Mouse (Mus musculus): Measurements from ENCODE around the gene Xpnpep3.

DNA sequence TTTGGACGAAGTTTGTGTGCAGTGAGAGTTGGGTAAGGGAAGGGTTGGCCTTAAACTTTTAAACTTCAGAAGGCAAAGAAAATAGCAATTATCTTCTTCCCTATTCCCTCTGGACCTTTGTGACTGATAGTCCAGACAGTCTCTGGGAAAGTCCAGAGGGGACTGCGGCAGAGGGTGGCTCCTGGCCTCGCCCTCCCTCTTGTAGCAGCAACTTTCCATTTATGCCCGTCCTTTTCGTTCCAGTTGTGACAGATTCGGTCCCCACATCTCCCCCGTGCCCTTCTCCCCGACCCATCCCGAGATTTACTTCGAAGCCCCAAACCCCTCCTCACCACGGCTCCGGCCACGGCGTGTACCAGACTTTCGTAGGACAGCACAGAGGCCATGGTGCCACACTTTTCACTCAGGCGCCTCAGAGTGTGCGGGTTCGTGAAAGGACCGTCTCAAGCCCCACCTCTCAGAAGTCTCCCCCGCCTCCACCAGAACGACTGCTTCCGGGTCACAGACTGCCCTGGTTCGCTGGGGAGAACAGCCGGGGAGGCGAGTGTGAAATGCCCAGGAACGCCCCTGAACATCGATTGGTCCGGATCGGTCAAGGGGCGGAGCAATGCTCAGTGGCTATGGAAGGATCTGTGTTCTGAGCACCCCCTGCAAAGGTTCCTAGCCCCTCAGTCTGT, 39.5 kb upstream of the Xpnpep3 start, which contains the start of gene Slc25a17:
- peak; percentile 90 for TF ChIP-seq POLR2A (IDR thresholded peaks at IDR 0.05; ENCODE audit: insufficient read length, low read depth)
- TF ChIP-seq E2F4 (IDR thresholded peaks at IDR 0.05; ENCODE audit: insufficient read depth) = no peak
- no peak for TF ChIP-seq USF1 (IDR thresholded peaks at IDR 0.05; ENCODE audit: low read depth)
- TF ChIP-seq MAX (IDR thresholded peaks at IDR 0.05; ENCODE audit: low read depth) = no peak
- TF ChIP-seq REST (IDR thresholded peaks at IDR 0.05; ENCODE audit: insufficient read depth, insufficient read length) = no peak
- TF ChIP-seq CEBPB (IDR thresholded peaks at IDR 0.05; ENCODE audit: insufficient read depth, poor library complexity, severe bottlenecking) = no peak
- TF ChIP-seq SRF (IDR thresholded peaks at IDR 0.05; ENCODE audit: control insufficient read depth, insufficient read length, low read depth) = no peak
- TF ChIP-seq MYOG (IDR thresholded peaks at IDR 0.05; ENCODE audit: control insufficient read depth in 1 of 3, insufficient read depth in 1 of 3, insufficient read length in 2 of 3, low read depth in 2 of 3) = peak in 2 of 3 experiments; percentile 41 to 67
- no peak for TF ChIP-seq MYOD1 (IDR thresholded peaks at IDR 0.05; ENCODE audit: control insufficient read depth in 1 of 3, insufficient read length in 2 of 3, low read depth in 2 of 3)
- TF ChIP-seq TCF3 (IDR thresholded peaks at IDR 0.05; ENCODE audit: insufficient read length, low read depth) = no peak

All from myocyte (in vitro differentiated cells).